Mouse (Mus musculus) ES-E14 (cell line): ENCODE measurements around the gene Ush2a.

Experiments used
- CHD2 ChIP-seq: IDR thresholded peaks from 2 replicates; pipeline ENCODE4 v1.6.1; 2014; ENCODE audit warnings: mild to moderate bottlenecking, low read depth, low read length, inconsistent platforms
- HCFC1 ChIP-seq: IDR thresholded peaks from 2 replicates; pipeline ENCODE4 v1.6.1; 2012; ENCODE audit warnings: low read length, inconsistent platforms, borderline replicate concordance; ENCODE audit not compliant: insufficient read depth
- MAFK ChIP-seq: IDR thresholded peaks from 2 replicates; pipeline ENCODE4 v1.6.1; 2014; ENCODE audit warnings: mild to moderate bottlenecking, low read depth, low read length, inconsistent platforms; ENCODE audit not compliant: insufficient read depth
- ZC3H11A ChIP-seq: IDR thresholded peaks from 2 replicates; pipeline ENCODE4 v1.6.1; 2012; ENCODE audit warnings: low read depth, mild to moderate bottlenecking, inconsistent platforms, low read length, borderline replicate concordance
- ZNF384 ChIP-seq: IDR thresholded peaks from 2 replicates; pipeline ENCODE4 v1.6.1; 2012; ENCODE audit warnings: low read depth, low read length, inconsistent platforms

DNA sequence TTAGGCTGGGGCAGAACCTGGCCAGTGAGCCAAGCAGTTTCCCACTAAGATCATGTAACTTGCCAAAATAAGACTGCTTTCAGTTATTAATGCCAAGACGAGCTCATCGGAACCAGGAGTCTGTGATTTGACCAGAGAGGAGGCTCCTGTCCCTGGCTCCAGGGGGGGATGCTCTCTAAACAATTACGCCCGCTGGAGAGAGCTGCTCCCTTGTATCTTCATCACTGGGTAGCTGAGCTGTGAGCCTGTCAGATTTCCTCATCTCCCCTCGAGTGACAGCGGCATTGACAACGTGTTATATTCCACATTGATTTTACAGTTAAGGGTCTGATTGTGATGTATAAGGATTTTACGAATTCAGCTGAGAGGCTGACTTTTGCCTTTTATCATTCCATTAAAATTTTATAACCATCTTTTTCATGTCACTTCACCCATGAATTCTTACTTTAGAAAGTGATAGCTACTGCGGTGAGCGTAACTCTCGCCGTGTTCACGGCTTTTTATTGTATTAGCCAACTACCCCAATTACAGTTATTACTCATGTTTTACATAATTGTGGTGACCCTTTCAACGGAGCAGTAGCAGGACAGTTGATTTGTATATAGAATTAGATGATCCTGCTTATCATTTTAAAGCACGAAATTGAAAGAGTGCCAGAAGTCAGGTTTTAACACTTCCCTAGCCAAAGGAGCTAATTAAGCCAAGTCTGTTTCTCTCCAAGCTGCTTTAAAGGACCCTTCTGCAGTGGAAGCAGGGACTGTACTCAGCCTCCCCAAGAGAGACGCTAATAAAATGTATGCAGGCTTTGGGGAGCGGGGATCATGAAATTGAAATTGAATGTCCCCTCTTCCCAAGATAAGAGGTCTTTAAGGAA is 463.5 kb downstream of the Ush2a start:
- TF ChIP-seq ZC3H11A (no peak), MAFK (no peak), CHD2 (no peak), HCFC1 (no peak), ZNF384 (no peak)
